Mouse (Mus musculus) lung, postnatal 36 days (tissue): ENCODE results near the gene Lrig1.

Experiments
- DNase-seq: peaks from one replicate; pipeline ENCODE4 v3.0.0; 2022; ENCODE audit warnings: mixed read lengths

The Lrig1 gene

GRCm38 (mm10) chr6:94700067-94700491, at the start of gene Lrig1:
Gene Lrig1 (minus strand): TSS chr6:94700158.
- DNase-seq, result peak; percentile 99

GRCm38 (mm10) chr6:94749626-94750025, 49.7 kb upstream of the Lrig1 start:
- DNase-seq, result no peak

GRCm38 (mm10) chr6:94748361-94748760, 48.4 kb upstream of the Lrig1 start:
- DNase-seq, result no peak

- no peak for DNase-seq
Measured at GRCm38 (mm10) chr6:94740117-94740729, 40.3 kb upstream of the Lrig1 start.

GRCm38 (mm10) chr6:94738647-94739046, 38.7 kb upstream of the Lrig1 start:
- no peak for DNase-seq

GRCm38 (mm10) chr6:94733878-94734277, 33.9 kb upstream of the Lrig1 start:
- DNase-seq, result no peak

- peak; percentile 49 for DNase-seq
Measured at GRCm38 (mm10) chr6:94729847-94730246, 29.9 kb upstream of the Lrig1 start.

- DNase-seq, result no peak
Measured at GRCm38 (mm10) chr6:94729132-94729531, 29.2 kb upstream of the Lrig1 start.

- DNase-seq, result no peak
Measured at GRCm38 (mm10) chr6:94724612-94725011, 24.7 kb upstream of the Lrig1 start.

- no peak for DNase-seq
Measured at GRCm38 (mm10) chr6:94718607-94719346, 18.8 kb upstream of the Lrig1 start.

- peak; percentile 49 for DNase-seq
Measured at GRCm38 (mm10) chr6:94717705-94718489, 17.9 kb upstream of the Lrig1 start.

- DNase-seq, result no peak
Measured at GRCm38 (mm10) chr6:94715645-94715940, 15.6 kb upstream of the Lrig1 start.

- no peak for DNase-seq
Measured at GRCm38 (mm10) chr6:94714815-94715644, 15.1 kb upstream of the Lrig1 start.

- DNase-seq, result no peak
Measured at GRCm38 (mm10) chr6:94709832-94710231, 9.9 kb upstream of the Lrig1 start.

- no peak for DNase-seq
Measured at GRCm38 (mm10) chr6:94709150-94709549, 9.2 kb upstream of the Lrig1 start.

GRCm38 (mm10) chr6:94707254-94707653, 7.3 kb upstream of the Lrig1 start:
- no peak for DNase-seq

- no peak for DNase-seq
Measured at GRCm38 (mm10) chr6:94705931-94706330, 6.0 kb upstream of the Lrig1 start.

- DNase-seq, result no peak
Measured at GRCm38 (mm10) chr6:94702993-94703392, 3.0 kb upstream of the Lrig1 start.

GRCm38 (mm10) chr6:94701071-94701470, 1.1 kb upstream of the Lrig1 start:
- DNase-seq, result peak; percentile 45

GRCm38 (mm10) chr6:94700612-94701011, 654 bp upstream of the Lrig1 start:
- peak; percentile 88 for DNase-seq

- no peak for DNase-seq
Measured at GRCm38 (mm10) chr6:94699173-94699987, 578 bp downstream of the Lrig1 start.
